Mouse (Mus musculus) G1E (cell line): Measurements from ENCODE around the gene Cdc42ep1.

Experiments
- CTCF ChIP-seq: IDR thresholded peaks from 2 replicates; pipeline ENCODE4 v1.5.1; 2012; ENCODE audit warnings: low read depth, low read length, inconsistent platforms, mixed read lengths
- GATA1 ChIP-seq: IDR thresholded peaks from 2 replicates; pipeline ENCODE4 v1.6.1; 2012; ENCODE audit warnings: borderline replicate concordance, low read length, inconsistent platforms, mixed read lengths
- POLR2AphosphoS5 ChIP-seq: IDR thresholded peaks from 2 replicates; pipeline ENCODE4 v1.6.1; 2012; ENCODE audit warnings: low read depth, low read length, inconsistent platforms; ENCODE audit not compliant: insufficient replicate concordance

DNA sequence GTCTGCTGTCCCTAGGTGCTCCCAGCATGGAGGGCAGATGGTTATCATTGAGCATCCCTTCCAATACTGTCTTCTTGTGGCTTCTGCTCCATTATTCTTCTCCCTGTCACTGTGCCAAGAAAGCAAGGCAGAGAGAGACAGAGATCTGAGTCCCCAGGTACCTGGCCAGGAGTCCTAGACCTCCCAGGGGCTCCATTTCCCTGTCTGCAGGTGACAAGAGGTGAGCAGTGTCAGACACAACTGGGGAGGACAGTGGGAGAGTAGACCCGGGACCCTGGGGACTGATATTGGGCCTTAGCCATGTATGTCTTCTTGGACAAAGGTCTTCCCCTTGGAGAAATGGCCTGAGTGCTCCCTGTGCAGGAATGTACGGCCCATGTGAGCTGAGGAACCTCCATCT lies 37.1 kb upstream of the Cdc42ep1 start:
- no peak for TF ChIP-seq CTCF
- TF ChIP-seq POLR2AphosphoS5, result no peak
- TF ChIP-seq GATA1, result no peak
